In the genomic region with DNA sequence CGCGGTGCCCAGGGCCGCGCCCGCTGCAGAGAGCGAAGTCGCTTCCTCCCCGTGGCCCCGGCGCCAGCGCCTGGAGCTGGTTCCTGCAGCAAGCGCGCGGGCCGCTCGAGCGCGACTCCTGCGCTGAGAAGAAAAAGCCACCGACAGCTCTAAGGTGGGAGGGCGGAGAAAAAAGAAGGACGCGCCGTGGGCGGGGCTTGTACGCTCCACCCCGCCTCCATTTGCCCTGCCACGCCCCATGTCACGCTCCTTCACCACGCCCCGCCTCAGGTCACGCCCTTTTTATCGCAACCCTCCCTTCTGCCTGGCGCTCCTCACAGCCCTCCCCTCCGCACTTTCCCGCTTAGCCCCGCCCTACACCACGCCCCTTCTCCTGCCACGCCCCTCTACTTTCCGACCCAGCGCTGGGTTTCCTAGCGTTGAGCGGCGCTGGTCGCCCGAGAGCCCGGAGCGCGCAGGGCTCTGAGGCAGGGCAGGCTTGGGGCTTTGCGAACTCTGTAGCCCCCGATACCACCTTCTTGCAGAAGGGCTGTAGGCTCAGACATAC, we compare ENCODE assay signal across 8 mouse cellular contexts. TPM values are rescaled to one million over a fixed set of nuclear protein-coding genes. Genes with fewer than 3 reads are reported as not detected.
A peak's percentile ranks its signal among the peaks of the same experiment; 100 is the strongest.
DNase-seq lines count a peak whose midpoint lies in the region; ATAC-seq and TF ChIP-seq lines count a peak whose summit lies in the region.

Gene Spsb1 (minus strand): TSS at position 151 of the 547 bp plus-strand sequence.

- no peaks in the 10 kb centered on the region for H3K9me3 ChIP-seq in MEL (replicated peaks; ENCODE audit: insufficient read depth, low read length)
- no peaks in the 10 kb centered on the region for H3K9me3 ChIP-seq in hindbrain, embryonic 10.5 days
- H3K9me3 ChIP-seq in lung, postnatal 0 days (ENCODE audit: low read length): no peaks in the 10 kb centered on the region

- H3K27ac ChIP-seq in MEL (ENCODE audit: control insufficient read depth, low read depth, low read length): no peak within 1 kb of the TSS
- H3K27ac ChIP-seq in hindbrain, embryonic 10.5 days: peak within 1 kb of the TSS; percentile 85
- peak within 1 kb of the TSS; percentile 90 for H3K27ac ChIP-seq in lung, postnatal 0 days (ENCODE audit: low read length)

- H3K79me2 ChIP-seq in MEL (ENCODE audit: control insufficient read depth, insufficient read depth, low read length, poor library complexity): no peaks in the 10 kb centered on the region

- peak within 1 kb of the TSS; percentile 85 for H3K4me2 ChIP-seq in lung, postnatal 0 days (replicated peaks; ENCODE audit: low read depth, low read length)

- peaks cover 0 to 7% of the 10 kb centered on the region in 2 experiments; a peak in 2 of 4 replicates for H3K4me1 ChIP-seq in MEL (ENCODE audit: control insufficient read depth in 1 of 2, insufficient read depth in 2 of 2, low read length in 2 of 2)
- H3K4me1 ChIP-seq in hindbrain, embryonic 10.5 days (replicated peaks): peaks cover 40% of the 10 kb centered on the region
- peaks cover 15% of the 10 kb centered on the region; the same call in 1 of the 2 replicates for H3K4me1 ChIP-seq in lung, postnatal 0 days (ENCODE audit: insufficient read depth, low read depth, low read length)

- WGBS in hindbrain, embryonic 10.5 days: under 1% methylated on average over 51 of the region's 51 CpGs
- WGBS in lung, postnatal 0 days: under 1% methylated on average over 39 of the region's 51 CpGs

- peak within 1 kb of the TSS; percentile 31 to 43; a peak in 3 of 4 replicates for H3K4me3 ChIP-seq in MEL (ENCODE audit: control insufficient read depth in 1 of 2, insufficient read depth in 1 of 2, low read depth in 2 of 2, low read length in 2 of 2)
- peak within 1 kb of the TSS; percentile 77 for H3K4me3 ChIP-seq in hindbrain, embryonic 10.5 days
- peak within 1 kb of the TSS; percentile 79 for H3K4me3 ChIP-seq in lung, postnatal 0 days (ENCODE audit: low read depth, low read length)

- H3K27me3 ChIP-seq in MEL (ENCODE audit: control insufficient read depth in 1 of 2, insufficient read depth in 2 of 2, low read length in 2 of 2): no peaks in the 10 kb centered on the region
- H3K27me3 ChIP-seq in hindbrain, embryonic 10.5 days (ENCODE audit: insufficient read depth, poor library complexity, severe bottlenecking): peaks cover 72% of the 10 kb centered on the region
- H3K27me3 ChIP-seq in lung, postnatal 0 days (replicated peaks; ENCODE audit: insufficient read depth, low read length): peaks cover 8% of the 10 kb centered on the region; the same call in 1 of the 2 replicates

- no peak for TF ChIP-seq EP300 in MEL (IDR thresholded peaks at IDR 0.05; ENCODE audit: low read depth in 1 of 2, low read length in 2 of 2)
- TF ChIP-seq EP300 in lung, postnatal 0 days (IDR thresholded peaks at IDR 0.05): 0 out of 2 replicates have a peak, but pooled peaks have one; percentile 26

- TF ChIP-seq RAD21 in MEL (IDR thresholded peaks at IDR 0.05; ENCODE audit: low read depth, low read length): no peak

- peak; percentile 95 for DNase-seq in MEL (ENCODE audit: low read depth, low spot score)
- DNase-seq in cerebellum, adult 8-10 months: peak; percentile 93
- peak; percentile 98 for DNase-seq in hindbrain, embryonic 10.5 days (ENCODE audit: low spot score)
- DNase-seq in layer of hippocampus, adult 9-11 months: peak; percentile 97
- DNase-seq in lung, postnatal 0 days (ENCODE audit: low spot score): peak; percentile 98
- peak; percentile 98 for DNase-seq in ovary, postnatal 14 days (ENCODE audit: low spot score)
- peak; percentile 99 for DNase-seq in thymus, postnatal 14 days

- peak in 1 of 2 experiments; percentile 37; a peak in 1 of 4 replicates for TF ChIP-seq POLR2A in MEL (IDR thresholded peaks at IDR 0.05; ENCODE audit: control insufficient read depth in 1 of 2, insufficient read depth in 1 of 2, low read depth in 1 of 2, low read length in 2 of 2, poor library complexity in 1 of 2)

- peak within 1 kb of the TSS; percentile 51 for H3K9ac ChIP-seq in MEL (ENCODE audit: control insufficient read depth, low read depth, low read length, poor library complexity, severe bottlenecking)
- peak within 1 kb of the TSS; percentile 87 for H3K9ac ChIP-seq in lung, postnatal 0 days (replicated peaks; ENCODE audit: low read depth)

- H3K36me3 ChIP-seq in MEL (ENCODE audit: control insufficient read depth in 1 of 2, insufficient read depth in 2 of 2, low read length in 2 of 2): no peaks in the 10 kb centered on the region
- no peaks in the 10 kb centered on the region for H3K36me3 ChIP-seq in hindbrain, embryonic 10.5 days
- no peaks in the 10 kb centered on the region for H3K36me3 ChIP-seq in lung, postnatal 0 days (ENCODE audit: insufficient read depth, low read length)

- no peak for TF ChIP-seq CTCF in MEL (IDR thresholded peaks at IDR 0.05 in 2 of 3, conservative IDR thresholded peaks at IDR 0.05 in 1 of 3; ENCODE audit: control insufficient read depth in 1 of 3, insufficient read depth in 1 of 3, low read depth in 2 of 3, low read length in 3 of 3, poor library complexity in 1 of 3, severe bottlenecking in 1 of 3)
- TF ChIP-seq CTCF in lung, postnatal 0 days (IDR thresholded peaks at IDR 0.05): peak; percentile 28; the same call in 1 of the 2 replicates

- peak; percentile 74 for ATAC-seq in frontal cortex, adult (ENCODE audit: low TSS enrichment)
- ATAC-seq in lung, postnatal 0 days: peak; percentile 90

TF ChIP-seq in MEL, 35 proteins besides CTCF, POLR2A, EP300 and RAD21:
- TF ChIP-seq MAZ (IDR thresholded peaks at IDR 0.05; ENCODE audit: low read depth, low read length) (peak; percentile 63; the same call in 1 of the 2 replicates), NRF1 (IDR thresholded peaks at IDR 0.05; ENCODE audit: insufficient read depth, low read depth, low read length, poor library complexity, severe bottlenecking) (0 out of 2 replicates have a peak, but pooled peaks have one; percentile 21), MYB (IDR thresholded peaks at IDR 0.05; ENCODE audit: low read depth, low read length) (no peak), MXI1 (IDR thresholded peaks at IDR 0.05; ENCODE audit: low read depth, low read length) (peak; percentile 70; the same call in 1 of the 2 replicates), USF1 (IDR thresholded peaks at IDR 0.05; ENCODE audit: low read depth, low read length) (0 out of 2 replicates have a peak, but pooled peaks have one; percentile 11)

RNA-seq across cellular contexts. Expression of gene Spsb1, which starts in this region (rescaled TPM):
- 0.12 TPM in 1 of 2 replicates, not detected in the other for total RNA-seq in MEL (2012; rRNA removed)
- polyA plus RNA-seq in MEL (2012; ENCODE audit: insufficient read depth in 1 of 2, insufficient read length in 2 of 2, low read depth in 1 of 2, low replicate concordance in 2 of 2, missing spikeins in 1 of 2): under 1 TPM in 1 of 2 experiments, not detected in 1; 0.25 TPM
- 10.7 and 12.0 TPM in 2 replicates for polyA plus RNA-seq in hindbrain, embryonic 10.5 days (2016; fragmentation: Nextera tagmentation; extraction: Ambion mirVana)
- 14.6 and 19.2 TPM in 2 replicates for polyA plus RNA-seq in lung, postnatal 0 days (2015; fragmentation: Nextera tagmentation; extraction: Ambion mirVana)

Comparison
In these comparisons a context has a peak if more than half of its experiments do, and no peak if none do; other contexts are left out.
1. Peak in DNase-seq, H3K4me3 ChIP-seq and H3K9ac ChIP-seq in MEL; RNA of the gene not detected or under 1 TPM.